Mouse (Mus musculus): ENCODE measurements around the gene Plekha1. TPM values are rescaled to one million over a fixed set of nuclear protein-coding genes. Genes with fewer than 3 reads are reported as not detected.

The Plekha1 gene
- polyA plus RNA-seq, 1 experiment from 2014 or later = 45.1 TPM

- Histone ChIP-seq H3K27ac (no peak overlapping the region), H3K4me3 (no peak overlapping the region), H3K4me1 (peaks cover 10% of the 10 kb centered on the region), H3K27me3 (no peaks in the 10 kb centered on the region), H3K9ac (no peak overlapping the region), H3K9me3 (no peaks in the 10 kb centered on the region), H3K36me3 (no peaks in the 10 kb centered on the region), H3K4me2 (replicated peaks) (no peak overlapping the region)
- 89% methylated on average over 11 of the region's 11 CpGs for WGBS
- no peak for ATAC-seq (ENCODE audit: insufficient number of reproducible peaks, insufficient read depth, low FRiP score, low TSS enrichment)
Measured at GRCm38 (mm10) chr7:130944766-130945475, 79.4 kb downstream of the Plekha1 start.

GRCm38 (mm10) chr7:130945730-130946129 is 80.2 kb downstream of the Plekha1 start:
- Histone ChIP-seq H3K27me3 (no peaks in the 10 kb centered on the region), H3K4me3 (no peak overlapping the region), H3K9me3 (no peaks in the 10 kb centered on the region), H3K9ac (no peak overlapping the region), H3K36me3 (no peaks in the 10 kb centered on the region), H3K27ac (no peak overlapping the region), H3K4me2 (replicated peaks) (no peak overlapping the region), H3K4me1 (peaks cover 10% of the 10 kb centered on the region)
- no peak for ATAC-seq (ENCODE audit: insufficient number of reproducible peaks, insufficient read depth, low FRiP score, low TSS enrichment)
- 81% methylated on average over 3 of the region's 3 CpGs for WGBS

GRCm38 (mm10) chr7:130946303-130946702 is 80.7 kb downstream of the Plekha1 start:
- Histone ChIP-seq H3K4me3 (no peak overlapping the region), H3K27me3 (no peaks in the 10 kb centered on the region), H3K36me3 (no peaks in the 10 kb centered on the region), H3K4me2 (replicated peaks) (no peak overlapping the region), H3K4me1 (peaks cover 10% of the 10 kb centered on the region), H3K27ac (no peak overlapping the region), H3K9me3 (no peaks in the 10 kb centered on the region), H3K9ac (no peak overlapping the region)
- no peak for ATAC-seq (ENCODE audit: insufficient number of reproducible peaks, insufficient read depth, low FRiP score, low TSS enrichment)
- 79% methylated on average over 12 of the region's 12 CpGs for WGBS

- no peak for ATAC-seq (ENCODE audit: insufficient number of reproducible peaks, insufficient read depth, low FRiP score, low TSS enrichment)
- Histone ChIP-seq H3K4me2 (replicated peaks) (no peak overlapping the region), H3K27ac (peak overlapping the region; percentile 55; the same call in 1 of the 2 replicates), H3K9me3 (no peaks in the 10 kb centered on the region), H3K4me1 (peaks cover 10% of the 10 kb centered on the region), H3K4me3 (no peak overlapping the region), H3K36me3 (no peaks in the 10 kb centered on the region), H3K9ac (no peak overlapping the region), H3K27me3 (no peaks in the 10 kb centered on the region)
- 49% methylated on average over 5 of the region's 5 CpGs for WGBS
Measured at GRCm38 (mm10) chr7:130948563-130949208, 83.1 kb downstream of the Plekha1 start.

- Histone ChIP-seq H3K4me3 (no peak overlapping the region), H3K9me3 (no peaks in the 10 kb centered on the region), H3K9ac (no peak overlapping the region), H3K27me3 (no peaks in the 10 kb centered on the region), H3K4me2 (replicated peaks) (no peak overlapping the region), H3K36me3 (no peaks in the 10 kb centered on the region), H3K27ac (no peak overlapping the region), H3K4me1 (peaks cover 10% of the 10 kb centered on the region)
- 43% methylated on average over 8 of the region's 8 CpGs for WGBS
- no peak for ATAC-seq (ENCODE audit: insufficient number of reproducible peaks, insufficient read depth, low FRiP score, low TSS enrichment)
Measured at GRCm38 (mm10) chr7:130949331-130949751, 83.8 kb downstream of the Plekha1 start.

GRCm38 (mm10) chr7:130950482-130950881 is 84.9 kb downstream of the Plekha1 start:
- Histone ChIP-seq H3K4me1 (peaks cover 10% of the 10 kb centered on the region), H3K9me3 (no peaks in the 10 kb centered on the region), H3K9ac (no peak overlapping the region), H3K27me3 (no peaks in the 10 kb centered on the region), H3K4me3 (no peak overlapping the region), H3K4me2 (replicated peaks) (no peak overlapping the region), H3K27ac (no peak overlapping the region), H3K36me3 (no peaks in the 10 kb centered on the region)
- no peak for ATAC-seq (ENCODE audit: insufficient number of reproducible peaks, insufficient read depth, low FRiP score, low TSS enrichment)
- WGBS = 90% methylated on average over 7 of the region's 7 CpGs

- H3K36me3 ChIP-seq = no peaks in the 10 kb centered on the region
- no peak for ATAC-seq (ENCODE audit: insufficient number of reproducible peaks, insufficient read depth, low FRiP score, low TSS enrichment)
- WGBS = 80% methylated on average over 5 of the region's 5 CpGs
Measured at GRCm38 (mm10) chr7:130951004-130951403, 85.4 kb downstream of the Plekha1 start.

GRCm38 (mm10) chr7:130953376-130953775 is 87.8 kb downstream of the Plekha1 start:
- Histone ChIP-seq H3K4me1 (peaks cover 10% of the 10 kb centered on the region), H3K27ac (no peak overlapping the region), H3K27me3 (no peaks in the 10 kb centered on the region), H3K4me3 (no peak overlapping the region), H3K9me3 (0 out of 2 replicates have a peak, but pooled peaks cover 4% of the 10 kb centered on the region), H3K4me2 (replicated peaks) (no peak overlapping the region), H3K36me3 (no peaks in the 10 kb centered on the region), H3K9ac (no peak overlapping the region)
- 89% methylated on average over 10 of the region's 10 CpGs for WGBS
- no peak for ATAC-seq (ENCODE audit: insufficient number of reproducible peaks, insufficient read depth, low FRiP score, low TSS enrichment)

More at GRCm38 (mm10) chr7:130951004-130951403, 85.4 kb downstream of the Plekha1 start:
- no peak overlapping the region for H3K4me3 ChIP-seq
- H3K27ac ChIP-seq = no peak overlapping the region
- no peak overlapping the region for H3K4me2 ChIP-seq (replicated peaks)
- H3K9me3 ChIP-seq = no peaks in the 10 kb centered on the region
- peaks cover 10% of the 10 kb centered on the region for H3K4me1 ChIP-seq
- no peaks in the 10 kb centered on the region for H3K27me3 ChIP-seq
- H3K9ac ChIP-seq = no peak overlapping the region

GRCm38 (mm10) chr7:130954177-130954601 is 88.6 kb downstream of the Plekha1 start:
- H3K4me2 ChIP-seq (replicated peaks) = no peak overlapping the region
- H3K36me3 ChIP-seq = no peaks in the 10 kb centered on the region
- WGBS = 78% methylated on average over 10 of the region's 10 CpGs
- no peaks in the 10 kb centered on the region for H3K27me3 ChIP-seq
- H3K27ac ChIP-seq = no peak overlapping the region
- H3K4me3 ChIP-seq = no peak overlapping the region
- H3K9ac ChIP-seq = no peak overlapping the region
- peaks cover 4% of the 10 kb centered on the region for H3K4me1 ChIP-seq
- no peak for ATAC-seq (ENCODE audit: insufficient number of reproducible peaks, insufficient read depth, low FRiP score, low TSS enrichment)
- 0 out of 2 replicates have a peak, but pooled peaks cover 4% of the 10 kb centered on the region for H3K9me3 ChIP-seq

GRCm38 (mm10) chr7:130958551-130958950 is 93.0 kb downstream of the Plekha1 start:
- no peaks in the 10 kb centered on the region for H3K4me1 ChIP-seq
- H3K9ac ChIP-seq = no peak overlapping the region
- no peaks in the 10 kb centered on the region for H3K27me3 ChIP-seq
- no peaks in the 10 kb centered on the region for H3K36me3 ChIP-seq
- ATAC-seq (ENCODE audit: insufficient number of reproducible peaks, insufficient read depth, low FRiP score, low TSS enrichment) = no peak
- H3K27ac ChIP-seq = no peak overlapping the region
- H3K9me3 ChIP-seq = 0 out of 2 replicates have a peak, but pooled peaks cover 4% of the 10 kb centered on the region
- H3K4me3 ChIP-seq = no peak overlapping the region
- H3K4me2 ChIP-seq (replicated peaks) = no peak overlapping the region
- 53% methylated on average over 7 of the region's 7 CpGs for WGBS

GRCm38 (mm10) chr7:130959868-130960267 is 94.3 kb downstream of the Plekha1 start:
- Histone ChIP-seq H3K27me3 (no peaks in the 10 kb centered on the region), H3K4me3 (no peak overlapping the region), H3K36me3 (no peaks in the 10 kb centered on the region), H3K4me1 (peaks cover 6% of the 10 kb centered on the region), H3K9me3 (0 out of 2 replicates have a peak, but pooled peaks cover 4% of the 10 kb centered on the region), H3K4me2 (replicated peaks) (no peak overlapping the region), H3K9ac (no peak overlapping the region), H3K27ac (no peak overlapping the region)
- ATAC-seq (ENCODE audit: insufficient number of reproducible peaks, insufficient read depth, low FRiP score, low TSS enrichment) = no peak
- WGBS = 55% methylated on average over 7 of the region's 7 CpGs

- Histone ChIP-seq H3K4me3 (no peak overlapping the region), H3K4me2 (replicated peaks) (no peak overlapping the region), H3K27me3 (no peaks in the 10 kb centered on the region), H3K4me1 (peaks cover 21% of the 10 kb centered on the region), H3K9me3 (0 out of 2 replicates have a peak, but pooled peaks cover under 1% of the 10 kb centered on the region), H3K9ac (no peak overlapping the region), H3K27ac (no peak overlapping the region), H3K36me3 (no peaks in the 10 kb centered on the region)
- ATAC-seq (ENCODE audit: insufficient number of reproducible peaks, insufficient read depth, low FRiP score, low TSS enrichment) = no peak
- 80% methylated on average over 6 of the region's 6 CpGs for WGBS
Measured at GRCm38 (mm10) chr7:130961429-130961828, 95.9 kb downstream of the Plekha1 start.
